Mouse (Mus musculus) E14TG2a.4 (cell line): Measurements from ENCODE around the gene Gtf2f1.

Experiments used
- H3K27me3 ChIP-seq: 2 replicates; pipeline ENCODE4 v1.6.1; 2014; ENCODE audit warnings: low read length, control low read depth; ENCODE audit not compliant: insufficient read depth
- H3K36me3 ChIP-seq: 2 replicates; pipeline ENCODE4 v1.6.1; 2014; ENCODE audit warnings: low read length, control low read depth; ENCODE audit not compliant: insufficient read depth
- H3K4me1 ChIP-seq: replicated peaks from 2 replicates; pipeline ENCODE4 v1.6.1; 2014; ENCODE audit warnings: low read depth, low read length, control low read depth
- H3K4me3 ChIP-seq: replicated peaks from 2 replicates; pipeline ENCODE4 v1.5.1; 2014; ENCODE audit warnings: mild to moderate bottlenecking, low read length
- H3K9me3 ChIP-seq: 2 replicates; pipeline ENCODE4 v1.6.1; 2014; ENCODE audit warnings: low read length, control low read depth
- CTCF ChIP-seq: conservative IDR thresholded peaks from 2 replicates; pipeline ENCODE4 v1.5.1; 2014; ENCODE audit warnings: low read length
- NANOG ChIP-seq: IDR thresholded peaks from 2 replicates; pipeline ENCODE4 v1.6.1; 2014; ENCODE audit warnings: borderline replicate concordance, low read length, mixed read lengths
- POU5F1 ChIP-seq: IDR thresholded peaks from 2 replicates; pipeline ENCODE4 v1.6.1; 2014; ENCODE audit warnings: low read length, borderline replicate concordance

The Gtf2f1 gene

GRCm38 (mm10) chr17:56974708-56975240 is 36.3 kb downstream of the Gtf2f1 start:
- no peak overlapping the region for H3K4me3 ChIP-seq
- peaks cover 22% of the 10 kb centered on the region for H3K4me1 ChIP-seq
- no peaks in the 10 kb centered on the region for H3K9me3 ChIP-seq
- peaks cover 7% of the 10 kb centered on the region; the same call in 1 of the 2 replicates for H3K27me3 ChIP-seq
- TF ChIP-seq POU5F1 (no peak), NANOG (no peak)
- H3K36me3 ChIP-seq, result no peaks in the 10 kb centered on the region

- TF ChIP-seq CTCF, result no peak
- TF ChIP-seq POU5F1, result no peak
- TF ChIP-seq NANOG, result no peak
- no peaks in the 10 kb centered on the region for H3K36me3 ChIP-seq
- H3K9me3 ChIP-seq, result no peaks in the 10 kb centered on the region
- peaks cover 11% of the 10 kb centered on the region for H3K27me3 ChIP-seq
- peaks cover 22% of the 10 kb centered on the region for H3K4me1 ChIP-seq
- no peak overlapping the region for H3K4me3 ChIP-seq
These were observed 37.0 kb downstream of the Gtf2f1 start for GRCm38 (mm10) chr17:56973956-56974707.

GRCm38 (mm10) chr17:56970081-56970480 is 41.0 kb downstream of the Gtf2f1 start:
- Histone ChIP-seq H3K4me1 (peaks cover 12% of the 10 kb centered on the region), H3K27me3 (peaks cover 9% of the 10 kb centered on the region; the same call in 1 of the 2 replicates), H3K9me3 (no peaks in the 10 kb centered on the region), H3K4me3 (no peak overlapping the region), H3K36me3 (no peaks in the 10 kb centered on the region)
- TF ChIP-seq NANOG (no peak), POU5F1 (no peak), CTCF (no peak)

GRCm38 (mm10) chr17:56969321-56969720 is 41.8 kb downstream of the Gtf2f1 start:
- H3K4me1 ChIP-seq, result peaks cover 9% of the 10 kb centered on the region
- TF ChIP-seq NANOG (no peak), CTCF (no peak), POU5F1 (no peak)
- no peak overlapping the region for H3K4me3 ChIP-seq
- peaks cover 9% of the 10 kb centered on the region; the same call in 1 of the 2 replicates for H3K27me3 ChIP-seq
- no peaks in the 10 kb centered on the region for H3K36me3 ChIP-seq
- no peaks in the 10 kb centered on the region for H3K9me3 ChIP-seq

- TF ChIP-seq NANOG, result no peak
- TF ChIP-seq CTCF, result no peak
- TF ChIP-seq POU5F1, result no peak
- H3K4me3 ChIP-seq, result no peak overlapping the region
These were observed 47.4 kb downstream of the Gtf2f1 start for GRCm38 (mm10) chr17:56963646-56964045.

GRCm38 (mm10) chr17:56962642-56963405 is 48.3 kb downstream of the Gtf2f1 start:
- TF ChIP-seq NANOG (no peak), CTCF (no peak), POU5F1 (no peak)
- Histone ChIP-seq H3K36me3 (no peaks in the 10 kb centered on the region), H3K27me3 (0 out of 2 replicates have a peak, but pooled peaks cover 3% of the 10 kb centered on the region), H3K9me3 (no peaks in the 10 kb centered on the region), H3K4me1 (peaks cover 52% of the 10 kb centered on the region), H3K4me3 (0 out of 2 replicates have a peak overlapping the region, but pooled peaks have one; percentile 13)

More at GRCm38 (mm10) chr17:56963646-56964045, 47.4 kb downstream of the Gtf2f1 start:
- peaks cover 44% of the 10 kb centered on the region for H3K4me1 ChIP-seq
- H3K9me3 ChIP-seq, result no peaks in the 10 kb centered on the region
- H3K36me3 ChIP-seq, result no peaks in the 10 kb centered on the region
- H3K27me3 ChIP-seq, result 0 out of 2 replicates have a peak, but pooled peaks cover 3% of the 10 kb centered on the region

GRCm38 (mm10) chr17:56961880-56962279 is 49.2 kb downstream of the Gtf2f1 start:
- Histone ChIP-seq H3K27me3 (0 out of 2 replicates have a peak, but pooled peaks cover 3% of the 10 kb centered on the region), H3K36me3 (no peaks in the 10 kb centered on the region), H3K4me3 (no peak overlapping the region), H3K4me1 (peaks cover 58% of the 10 kb centered on the region), H3K9me3 (no peaks in the 10 kb centered on the region)
- TF ChIP-seq CTCF, result peak; percentile 63
- no peak for TF ChIP-seq POU5F1

GRCm38 (mm10) chr17:56958667-56959066 is 52.4 kb downstream of the Gtf2f1 start:
- Histone ChIP-seq H3K4me1 (peaks cover 60% of the 10 kb centered on the region), H3K9me3 (no peaks in the 10 kb centered on the region), H3K4me3 (peak overlapping the region; percentile 55), H3K36me3 (no peaks in the 10 kb centered on the region), H3K27me3 (peaks cover 6% of the 10 kb centered on the region; the same call in 1 of the 2 replicates)
- no peak for TF ChIP-seq NANOG
- no peak for TF ChIP-seq CTCF
- TF ChIP-seq POU5F1, result no peak
